Mouse (Mus musculus) CH12.LX (cell line): ENCODE data around the gene Ctsw. TPM values are rescaled to one million over a fixed set of nuclear protein-coding genes. Genes with fewer than 3 reads are reported as not detected.

Source experiments
- DNase-seq: peaks from one replicate; pipeline ENCODE4 v3.0.0-alpha.2; 2013; ENCODE audit errors: extremely low read depth
- H3K27ac ChIP-seq: 2 replicates; pipeline ENCODE4 v1.5.1; 2012; ENCODE audit warnings: low read depth, mild to moderate bottlenecking, control low read depth, moderate library complexity; ENCODE audit not compliant: insufficient read depth
- H3K27me3 ChIP-seq: replicated peaks from 2 replicates; pipeline ENCODE3; 2012; ENCODE audit warnings: inconsistent platforms
- H3K36me3 ChIP-seq, 2 experiments: replicated peaks in 1 of 2; 2 replicates each; pipeline versions ENCODE3 to v1.6.1; 2012; ENCODE audit warnings: inconsistent platforms in 1 of 2, low read length in 1 of 2, mild to moderate bottlenecking in 1 of 2, mixed read lengths in 1 of 2, moderate library complexity in 1 of 2; ENCODE audit not compliant: control insufficient read depth in 1 of 2, insufficient read depth in 1 of 2
- H3K4me1 ChIP-seq, 2 experiments: 2 replicates each; pipeline ENCODE4 v1.6.1; 2012; ENCODE audit warnings: inconsistent platforms in 1 of 2, moderate library complexity in 1 of 2; ENCODE audit not compliant: insufficient read depth in 2 of 2, control insufficient read depth in 1 of 2
- H3K4me2 ChIP-seq: 2 replicates; pipeline ENCODE4 v1.6.1; 2012; ENCODE audit warnings: low read depth, mild to moderate bottlenecking, control low read depth; ENCODE audit not compliant: poor library complexity, insufficient read depth, severe bottlenecking
- H3K4me3 ChIP-seq, 3 experiments: fragments of 150-350 bp in 1 of 3; sonication (generic) in 1 of 3; replicated peaks in 1 of 3; 2 replicates each; pipeline versions ENCODE3 to v1.5.1; 2011 to 2012; ENCODE audit warnings: low read depth in 2 of 3, low read length in 2 of 3, mild to moderate bottlenecking in 2 of 3, moderate library complexity in 2 of 3, control low read depth in 1 of 3, improper control_type of control experiment in 1 of 3, inconsistent platforms in 1 of 3, mixed read lengths in 1 of 3; ENCODE audit not compliant: poor library complexity in 1 of 3
- H3K79me2 ChIP-seq: replicated peaks from 2 replicates; pipeline ENCODE4 v1.6.1; 2012; ENCODE audit warnings: mild to moderate bottlenecking, moderate library complexity; ENCODE audit not compliant: control insufficient read depth, poor library complexity, insufficient read depth, severe bottlenecking; ENCODE audit errors: extremely low read depth
- H3K9ac ChIP-seq: 2 replicates; pipeline ENCODE4 v1.6.1; 2012; ENCODE audit warnings: low read depth, mild to moderate bottlenecking, control low read depth, moderate library complexity; ENCODE audit not compliant: insufficient read depth
- H3K9me3 ChIP-seq: replicated peaks from 2 replicates; pipeline ENCODE3; 2012; ENCODE audit warnings: low read length, inconsistent platforms, mixed read lengths
- BHLHE40 ChIP-seq: IDR thresholded peaks from 2 replicates; pipeline ENCODE4 v1.6.1; 2011; ENCODE audit warnings: mild to moderate bottlenecking, low read depth, low read length, improper control_type of control experiment
- CTCF ChIP-seq, 2 experiments: IDR thresholded peaks in 1 of 2; conservative IDR thresholded peaks in 1 of 2; 2 replicates each; pipeline ENCODE4 v1.5.1; 2011 to 2012; ENCODE audit warnings: low read depth in 2 of 2, low read length in 2 of 2, improper control_type of control experiment in 1 of 2, inconsistent platforms in 1 of 2, mild to moderate bottlenecking in 1 of 2, moderate library complexity in 1 of 2
- E2F4 ChIP-seq: IDR thresholded peaks from 2 replicates; pipeline ENCODE4 v1.6.1; 2011; ENCODE audit warnings: low read depth, low read length, improper control_type of control experiment; ENCODE audit not compliant: insufficient replicate concordance
- EP300 ChIP-seq: IDR thresholded peaks from 2 replicates; pipeline ENCODE4 v1.6.1; 2011; ENCODE audit warnings: low read length, improper control_type of control experiment
- IRF4 ChIP-seq: IDR thresholded peaks from 2 replicates; pipeline ENCODE4 v1.6.1; 2014; ENCODE audit warnings: low read depth, mild to moderate bottlenecking, inconsistent platforms, low read length, improper control_type of control experiment
- MAZ ChIP-seq: IDR thresholded peaks from 2 replicates; pipeline ENCODE4 v1.6.1; 2012; ENCODE audit warnings: low read depth, mild to moderate bottlenecking, inconsistent platforms, low read length, improper control_type of control experiment, moderate library complexity
- NELFE ChIP-seq: IDR thresholded peaks from 2 replicates; pipeline ENCODE4 v1.6.1; 2011; ENCODE audit warnings: low read depth, low read length, improper control_type of control experiment
- RAD21 ChIP-seq: IDR thresholded peaks from 2 replicates; pipeline ENCODE4 v1.6.1; 2011; ENCODE audit warnings: low read depth, mild to moderate bottlenecking, low read length, improper control_type of control experiment, moderate library complexity
- RCOR1 ChIP-seq: conservative IDR thresholded peaks from 2 replicates; pipeline ENCODE4 v1.6.1; 2012; ENCODE audit warnings: low read depth, mild to moderate bottlenecking, inconsistent platforms, low read length, improper control_type of control experiment
- SMC3 ChIP-seq: IDR thresholded peaks from 2 replicates; pipeline ENCODE4 v1.6.1; 2011; ENCODE audit warnings: low read depth, low read length, improper control_type of control experiment
- TCF12 ChIP-seq: IDR thresholded peaks from 2 replicates; pipeline ENCODE4 v1.6.1; 2014; ENCODE audit warnings: low read depth, mild to moderate bottlenecking, inconsistent platforms, low read length, improper control_type of control experiment
- USF1 ChIP-seq: IDR thresholded peaks from 2 replicates; pipeline ENCODE4 v1.6.1; 2014; ENCODE audit warnings: low read depth, mild to moderate bottlenecking, inconsistent platforms, low read length, improper control_type of control experiment
- dilution Hi-C: fragments of 300-500 bp; cut with MboI; formaldehyde crosslinking; loops from 2 replicates; pipeline ENCODE4 v1.14.3; 2020; ENCODE audit warnings: low sequenced_read_pairs; ENCODE audit not compliant: extremely low pct_unique_long_range_greater_than_20kb, extremely low pct_ligation_motif_present
- in situ Hi-C: fragments of 300-500 bp; cut with MboI; formaldehyde crosslinking; loops from 3 replicates; pipeline ENCODE4 v1.14.3; 2019; ENCODE audit warnings: low sequenced_read_pairs, low pct_ligation_motif_present, low pct_unique_long_range_greater_than_20kb, mixed read lengths
- polyA plus RNA-seq: library from polyadenylated mRNA; unstranded; fragments of >175 nt; gene quantifications from 2 replicates; pipeline ENCODE4 v1.2.1, GENCODE M21; 2012; ENCODE audit warnings: low read depth; ENCODE audit not compliant: insufficient read length
- total RNA-seq, 2 experiments: library from RNA; depleted of rRNA; stranded (reverse); fragments of 300-350 nt in 1 of 2; fragments of >200 nt in 1 of 2; gene quantifications; 2 replicates each; pipeline ENCODE4 v1.2.3; 2012 to 2014

The Ctsw gene
- total and polyA plus RNA-seq, 3 experiments = 0.23 to 1.1 (median 0.38) TPM

- in situ Hi-C loops (no loop called here), dilution Hi-C loops (no loop called here)
- DNase-seq = peak; percentile 36
- Histone ChIP-seq H3K4me1 (peaks cover 23 to 53% of the 10 kb centered on the region in 2 experiments), H3K79me2 (no peaks in the 10 kb centered on the region; the same call in 1 of the 2 replicates), H3K4me2 (no peak overlapping the region), H3K36me3 (peaks cover 16 to 25% of the 10 kb centered on the region in 2 experiments), H3K27ac (no peak overlapping the region), H3K9me3 (no peaks in the 10 kb centered on the region), H3K9ac (no peak overlapping the region), H3K27me3 (no peaks in the 10 kb centered on the region), H3K4me3 (no peak overlapping the region)
- TF ChIP-seq SMC3 (peak; percentile 66), CTCF (conservative IDR thresholded peaks at IDR 0.05 in 1 of 2, IDR thresholded peaks at IDR 0.05 in 1 of 2; ENCODE audit: low read depth in 2 of 2, low read length in 2 of 2) (peak; percentile 42 to 74), USF1 (no peak), RAD21 (peak; percentile 75)
Measured at GRCm38 (mm10) chr19:5428083-5428482, 40.2 kb downstream of the Ctsw start.

- in situ Hi-C loops (no loop called here), dilution Hi-C loops (no loop called here)
- H3K27ac ChIP-seq = no peak overlapping the region
- no peak overlapping the region for H3K4me3 ChIP-seq
- H3K4me1 ChIP-seq = peaks cover 21 to 47% of the 10 kb centered on the region in 2 experiments
- no peaks in the 10 kb centered on the region for H3K27me3 ChIP-seq
- no peaks in the 10 kb centered on the region for H3K9me3 ChIP-seq
- no peak overlapping the region for H3K9ac ChIP-seq
- no peak for DNase-seq
- H3K79me2 ChIP-seq = no peaks in the 10 kb centered on the region; the same call in 1 of the 2 replicates
- TF ChIP-seq E2F4 (no peak), TCF12 (no peak), MAZ (no peak), CTCF (conservative IDR thresholded peaks at IDR 0.05 in 1 of 2, IDR thresholded peaks at IDR 0.05 in 1 of 2; ENCODE audit: low read depth in 2 of 2, low read length in 2 of 2) (no peak), NELFE (no peak), IRF4 (no peak), EP300 (no peak), RCOR1 (no peak), BHLHE40 (no peak)
- peaks cover 27 to 37% of the 10 kb centered on the region in 2 experiments for H3K36me3 ChIP-seq
- H3K4me2 ChIP-seq = no peak overlapping the region
Measured at GRCm38 (mm10) chr19:5426640-5427290, 41.5 kb downstream of the Ctsw start.
